Mouse (Mus musculus): ENCODE results near the gene Rps27rt. TPM values are rescaled to one million over a fixed set of nuclear protein-coding genes. Genes with fewer than 3 reads are reported as not detected.
A peak's percentile ranks its signal among the peaks of the same experiment; 100 is the strongest.

Gene Rps27rt
- polyA plus RNA-seq, 1 experiment from 2014 or later = 423 TPM

- Histone ChIP-seq H3K27me3 (replicated peaks; ENCODE audit: control insufficient read depth, insufficient read depth, low read length) (no peaks in the 10 kb centered on the region), H3K27ac (ENCODE audit: low read depth, low read length) (no peak overlapping the region), H3K9me3 (ENCODE audit: control insufficient read depth, low read length) (no peaks in the 10 kb centered on the region), H3K9ac (ENCODE audit: low read depth, low read length) (no peak overlapping the region), H3K4me3 (ENCODE audit: low read depth, low read length) (no peak overlapping the region), H3K36me3 (ENCODE audit: control insufficient read depth, insufficient read depth, low read length) (no peaks in the 10 kb centered on the region), H3K4me2 (no peak overlapping the region), H3K4me1 (replicated peaks; ENCODE audit: control insufficient read depth, insufficient read depth, low read length) (no peaks in the 10 kb centered on the region)
- no peak for ATAC-seq (replicated peaks; ENCODE audit: low FRiP score)
- 82% methylated on average over 10 of the region's 10 CpGs for WGBS
- DNase-seq (ENCODE audit: low spot score) = no peak
Observed at GRCm38 (mm10) chr9:114990421-114990820, 7.9 kb upstream of the Rps27rt start.

- H3K36me3 ChIP-seq (ENCODE audit: control insufficient read depth, insufficient read depth, low read length) = no peaks in the 10 kb centered on the region
- DNase-seq (ENCODE audit: low spot score) = no peak
- H3K9ac ChIP-seq (ENCODE audit: low read depth, low read length) = no peak overlapping the region
- WGBS = 78% methylated on average over 6 of the region's 6 CpGs
- ATAC-seq (replicated peaks; ENCODE audit: low FRiP score) = no peak
- no peak overlapping the region for H3K4me3 ChIP-seq (ENCODE audit: low read depth, low read length)
- no peak overlapping the region for H3K27ac ChIP-seq (ENCODE audit: low read depth, low read length)
- no peak overlapping the region for H3K4me2 ChIP-seq
- H3K4me1 ChIP-seq (replicated peaks; ENCODE audit: control insufficient read depth, insufficient read depth, low read length) = no peaks in the 10 kb centered on the region
- no peaks in the 10 kb centered on the region for H3K27me3 ChIP-seq (replicated peaks; ENCODE audit: control insufficient read depth, insufficient read depth, low read length)
- H3K9me3 ChIP-seq (ENCODE audit: control insufficient read depth, low read length) = no peaks in the 10 kb centered on the region
Observed at GRCm38 (mm10) chr9:114988610-114989327, 6.2 kb upstream of the Rps27rt start.

- Histone ChIP-seq H3K4me2 (no peak overlapping the region), H3K9ac (ENCODE audit: low read depth, low read length) (no peak overlapping the region), H3K36me3 (ENCODE audit: control insufficient read depth, insufficient read depth, low read length) (no peaks in the 10 kb centered on the region), H3K27ac (ENCODE audit: low read depth, low read length) (no peak overlapping the region), H3K4me1 (replicated peaks; ENCODE audit: control insufficient read depth, insufficient read depth, low read length) (no peaks in the 10 kb centered on the region), H3K27me3 (replicated peaks; ENCODE audit: control insufficient read depth, insufficient read depth, low read length) (no peaks in the 10 kb centered on the region), H3K4me3 (ENCODE audit: low read depth, low read length) (no peak overlapping the region), H3K9me3 (ENCODE audit: control insufficient read depth, low read length) (no peaks in the 10 kb centered on the region)
- DNase-seq (ENCODE audit: low spot score) = no peak
- ATAC-seq (replicated peaks; ENCODE audit: low FRiP score) = no peak
- 83% methylated on average over 3 of the region's 3 CpGs for WGBS
Observed at GRCm38 (mm10) chr9:114988029-114988428, 5.5 kb upstream of the Rps27rt start.

- DNase-seq (ENCODE audit: low spot score) = no peak
- Histone ChIP-seq H3K9ac (ENCODE audit: low read depth, low read length) (no peak overlapping the region), H3K36me3 (ENCODE audit: control insufficient read depth, insufficient read depth, low read length) (no peaks in the 10 kb centered on the region), H3K9me3 (ENCODE audit: control insufficient read depth, low read length) (no peaks in the 10 kb centered on the region), H3K4me3 (ENCODE audit: low read depth, low read length) (no peak overlapping the region), H3K4me1 (replicated peaks; ENCODE audit: control insufficient read depth, insufficient read depth, low read length) (no peaks in the 10 kb centered on the region), H3K27ac (ENCODE audit: low read depth, low read length) (no peak overlapping the region), H3K27me3 (replicated peaks; ENCODE audit: control insufficient read depth, insufficient read depth, low read length) (no peaks in the 10 kb centered on the region), H3K4me2 (no peak overlapping the region)
- no peak for ATAC-seq (replicated peaks; ENCODE audit: low FRiP score)
- 85% methylated on average over 5 of the region's 5 CpGs for WGBS
Observed at GRCm38 (mm10) chr9:114986361-114986760, 3.8 kb upstream of the Rps27rt start.

- WGBS = 86% methylated on average over 5 of the region's 5 CpGs
- H3K4me3 ChIP-seq (ENCODE audit: low read depth, low read length) = no peak overlapping the region
- H3K36me3 ChIP-seq (ENCODE audit: control insufficient read depth, insufficient read depth, low read length) = no peaks in the 10 kb centered on the region
- no peaks in the 10 kb centered on the region for H3K4me1 ChIP-seq (replicated peaks; ENCODE audit: control insufficient read depth, insufficient read depth, low read length)
- DNase-seq (ENCODE audit: low spot score) (no peak), ATAC-seq (replicated peaks; ENCODE audit: low FRiP score) (no peak)
- H3K27me3 ChIP-seq (replicated peaks; ENCODE audit: control insufficient read depth, insufficient read depth, low read length) = peaks cover 2% of the 10 kb centered on the region
- H3K9me3 ChIP-seq (ENCODE audit: control insufficient read depth, low read length) = no peaks in the 10 kb centered on the region
- H3K4me2 ChIP-seq = no peak overlapping the region
- H3K27ac ChIP-seq (ENCODE audit: low read depth, low read length) = no peak overlapping the region
- no peak overlapping the region for H3K9ac ChIP-seq (ENCODE audit: low read depth, low read length)
Observed at GRCm38 (mm10) chr9:114985741-114986140, 3.2 kb upstream of the Rps27rt start.

- WGBS = 55% methylated on average over 6 of the region's 6 CpGs
- Histone ChIP-seq H3K4me3 (ENCODE audit: low read depth, low read length) (no peak overlapping the region), H3K36me3 (ENCODE audit: control insufficient read depth, insufficient read depth, low read length) (no peaks in the 10 kb centered on the region), H3K9me3 (ENCODE audit: control insufficient read depth, low read length) (no peaks in the 10 kb centered on the region), H3K4me1 (replicated peaks; ENCODE audit: control insufficient read depth, insufficient read depth, low read length) (no peaks in the 10 kb centered on the region), H3K27ac (ENCODE audit: low read depth, low read length) (no peak overlapping the region), H3K27me3 (replicated peaks; ENCODE audit: control insufficient read depth, insufficient read depth, low read length) (peaks cover 44% of the 10 kb centered on the region), H3K4me2 (no peak overlapping the region), H3K9ac (ENCODE audit: low read depth, low read length) (no peak overlapping the region)
- DNase-seq (ENCODE audit: low spot score) (no peak), ATAC-seq (replicated peaks; ENCODE audit: low FRiP score) (no peak)
Observed at GRCm38 (mm10) chr9:114979969-114980368, 2.6 kb downstream of the Rps27rt start.

- peak within 1 kb of the TSS; percentile 55 for H3K9ac ChIP-seq (ENCODE audit: low read depth, low read length)
- DNase-seq (ENCODE audit: low spot score) (peak; percentile 67), ATAC-seq (replicated peaks; ENCODE audit: low FRiP score) (peak; percentile 64)
- H3K9me3 ChIP-seq (ENCODE audit: control insufficient read depth, low read length) = no peaks in the 10 kb centered on the region
- no peaks in the 10 kb centered on the region for H3K4me1 ChIP-seq (replicated peaks; ENCODE audit: control insufficient read depth, insufficient read depth, low read length)
- peaks cover 44% of the 10 kb centered on the region for H3K27me3 ChIP-seq (replicated peaks; ENCODE audit: control insufficient read depth, insufficient read depth, low read length)
- under 1% methylated on average over 58 of the region's 86 CpGs for WGBS
- H3K4me2 ChIP-seq = peak within 1 kb of the TSS; percentile 84
- no peaks in the 10 kb centered on the region for H3K36me3 ChIP-seq (ENCODE audit: control insufficient read depth, insufficient read depth, low read length)
- H3K4me3 ChIP-seq (ENCODE audit: low read depth, low read length) = peak within 1 kb of the TSS; percentile 63
- H3K27ac ChIP-seq (ENCODE audit: low read depth, low read length) = no peak within 1 kb of the TSS
Observed at GRCm38 (mm10) chr9:114978281-114979111, 4.0 kb downstream of the Rps27rt start, which contains the start of gene Osbpl10. TSS of gene Osbpl10 (plus strand) at chr9:114978569.

GRCm38 (mm10) chr9:114977461-114978280, 4.9 kb downstream of the Rps27rt start:
- H3K9ac ChIP-seq (ENCODE audit: low read depth, low read length) = peak overlapping the region; percentile 55
- H3K4me1 ChIP-seq (replicated peaks; ENCODE audit: control insufficient read depth, insufficient read depth, low read length) = no peaks in the 10 kb centered on the region
- H3K9me3 ChIP-seq (ENCODE audit: control insufficient read depth, low read length) = no peaks in the 10 kb centered on the region
- peak overlapping the region; percentile 63 for H3K4me3 ChIP-seq (ENCODE audit: low read depth, low read length)
- no peaks in the 10 kb centered on the region for H3K36me3 ChIP-seq (ENCODE audit: control insufficient read depth, insufficient read depth, low read length)
- H3K4me2 ChIP-seq = peak overlapping the region; percentile 84
- 8% methylated on average over 31 of the region's 31 CpGs for WGBS
- DNase-seq (ENCODE audit: low spot score) (peak; percentile 37), ATAC-seq (replicated peaks; ENCODE audit: low FRiP score) (peak; percentile 34)
- peaks cover 44% of the 10 kb centered on the region for H3K27me3 ChIP-seq (replicated peaks; ENCODE audit: control insufficient read depth, insufficient read depth, low read length)
- H3K27ac ChIP-seq (ENCODE audit: low read depth, low read length) = no peak overlapping the region

Data from liver, embryonic 11.5 days (tissue).